Mouse (Mus musculus) lung, postnatal 0 days (tissue): ENCODE results near the gene Thsd1.

Source experiments
- CTCF ChIP-seq: IDR thresholded peaks from 2 replicates; pipeline ENCODE4 v1.5.1; 2016; ENCODE audit warnings: antibody characterized with exemption, mild to moderate bottlenecking
- EP300 ChIP-seq: IDR thresholded peaks from 2 replicates; pipeline ENCODE4 v1.6.1; 2016; ENCODE audit warnings: antibody characterized with exemption, mild to moderate bottlenecking, control low read depth

GRCm38 (mm10) chr8:22245663-22246062 lies 18.6 kb downstream of the Thsd1 start:
- no peak for TF ChIP-seq CTCF
- no peak for TF ChIP-seq EP300
